Comparison of ENCODE assay signal across 21 mouse cellular contexts in the genomic region with DNA sequence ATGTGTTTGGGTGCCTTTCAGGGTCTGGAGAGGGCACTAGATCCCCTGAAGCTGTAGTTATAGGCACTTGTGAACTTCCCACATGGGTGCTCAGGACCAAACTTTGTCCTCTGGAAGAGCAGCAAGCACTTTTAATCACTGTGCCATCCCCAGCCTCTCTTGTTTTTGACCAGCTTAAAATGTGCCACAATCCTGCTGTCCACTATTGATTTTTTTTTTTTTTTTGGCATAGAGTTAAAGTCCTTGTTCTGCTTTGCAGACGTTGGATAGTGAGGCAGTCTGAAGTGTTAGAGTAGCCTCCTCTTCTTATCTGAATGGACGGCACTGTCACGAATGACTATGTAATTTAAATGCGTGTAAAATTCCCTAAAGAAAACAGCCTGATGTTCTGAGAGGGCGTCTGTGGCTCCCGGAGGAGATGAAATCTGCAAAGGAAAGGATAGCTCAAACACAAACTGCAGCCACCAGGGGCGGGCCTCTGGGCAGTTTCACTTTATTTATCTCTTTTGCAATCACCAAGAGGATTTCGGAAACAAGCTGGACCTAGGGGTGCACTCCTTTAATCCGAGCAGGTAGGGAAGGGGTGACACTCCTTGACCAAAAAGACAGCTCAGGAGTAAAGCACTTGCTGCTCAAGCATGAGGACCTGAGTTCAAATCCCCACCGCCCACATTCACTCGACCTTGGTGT.
DNase-seq lines count a peak whose midpoint lies in the region; ATAC-seq and TF ChIP-seq lines count a peak whose summit lies in the region.
"Had no signal": no experiment of that assay in that cellular context is flagged by ENCODE, and none has a peak within 500 bp of the region (broad histone marks: within the 10 kb centered on the region; RNA-seq: fewer than 3 reads in every experiment).

No protein-coding gene starts in this region.

- no peaks in the 10 kb centered on the region for H3K9me3 ChIP-seq in liver, embryonic 15.5 days (replicated peaks)
- H3K9me3 ChIP-seq in liver, embryonic 12.5 days (replicated peaks) = no peaks in the 10 kb centered on the region
- H3K9me3 ChIP-seq in midbrain, embryonic 11.5 days (ENCODE audit: control insufficient read depth, low read length) = no peaks in the 10 kb centered on the region
- H3K9me3 ChIP-seq in midbrain, postnatal 0 days (ENCODE audit: low read length) = no peaks in the 10 kb centered on the region
- no peaks in the 10 kb centered on the region for H3K9me3 ChIP-seq in MEL (replicated peaks; ENCODE audit: insufficient read depth, low read length)
- H3K9me3 ChIP-seq: embryonic facial prominence, embryonic 10.5 days; embryonic facial prominence, embryonic 12.5 days; forebrain, embryonic 13.5 days had no signal

- peaks cover 3% of the 10 kb centered on the region; the same call in 1 of the 2 replicates for H3K4me1 ChIP-seq in liver, embryonic 15.5 days (replicated peaks)
- H3K4me1 ChIP-seq in liver, embryonic 12.5 days = no peaks in the 10 kb centered on the region
- H3K4me1 ChIP-seq in midbrain, embryonic 11.5 days (ENCODE audit: control insufficient read depth, insufficient read depth, low read length) = no peaks in the 10 kb centered on the region
- H3K4me1 ChIP-seq in midbrain, postnatal 0 days (ENCODE audit: insufficient read depth, low read length) = no peaks in the 10 kb centered on the region
- H3K4me1 ChIP-seq in MEL (ENCODE audit: control insufficient read depth in 1 of 2, insufficient read depth in 2 of 2, low read length in 2 of 2) = no peaks in the 10 kb centered on the region
- H3K4me1 ChIP-seq: embryonic facial prominence, embryonic 12.5 days had no signal

- no peak for TF ChIP-seq CTCF in midbrain, postnatal 0 days (IDR thresholded peaks at IDR 0.05)
- TF ChIP-seq CTCF in MEL (IDR thresholded peaks at IDR 0.05 in 2 of 3, conservative IDR thresholded peaks at IDR 0.05 in 1 of 3; ENCODE audit: control insufficient read depth in 1 of 3, insufficient read depth in 1 of 3, low read depth in 2 of 3, low read length in 3 of 3, poor library complexity in 1 of 3, severe bottlenecking in 1 of 3) = no peak

- TF ChIP-seq EP300 in MEL (IDR thresholded peaks at IDR 0.05; ENCODE audit: low read depth in 1 of 2, low read length in 2 of 2) = no peak

- no peaks in the 10 kb centered on the region for H3K36me3 ChIP-seq in liver, embryonic 15.5 days (replicated peaks)
- no peaks in the 10 kb centered on the region for H3K36me3 ChIP-seq in liver, embryonic 12.5 days
- no peaks in the 10 kb centered on the region for H3K36me3 ChIP-seq in midbrain, embryonic 11.5 days (ENCODE audit: control insufficient read depth, insufficient read depth, low read length)
- H3K36me3 ChIP-seq in midbrain, postnatal 0 days (ENCODE audit: insufficient read depth, low read length) = no peaks in the 10 kb centered on the region
- no peaks in the 10 kb centered on the region for H3K36me3 ChIP-seq in MEL (ENCODE audit: control insufficient read depth in 1 of 2, insufficient read depth in 2 of 2, low read length in 2 of 2)
- H3K36me3 ChIP-seq: embryonic facial prominence, embryonic 10.5 days; embryonic facial prominence, embryonic 12.5 days; G1E had no signal

- 0 out of 2 replicates have a peak, but pooled peaks have one; percentile 18 for ATAC-seq in liver, embryonic 15.5 days (ENCODE audit: insufficient read depth)
- no peak for ATAC-seq in liver, embryonic 12.5 days
- ATAC-seq in midbrain, embryonic 11.5 days (ENCODE audit: low FRiP score) = no peak
- ATAC-seq in midbrain, postnatal 0 days (ENCODE audit: low FRiP score) = no peak
- ATAC-seq: forebrain, embryonic 13.5 days; forebrain, embryonic 16.5 days had no signal

- no peak for TF ChIP-seq RAD21 in MEL (IDR thresholded peaks at IDR 0.05; ENCODE audit: low read depth, low read length)

- no peaks in the 10 kb centered on the region for H3K79me2 ChIP-seq in MEL (ENCODE audit: control insufficient read depth, insufficient read depth, low read length, poor library complexity)

- H3K4me3 ChIP-seq in liver, embryonic 15.5 days (replicated peaks) = no peak overlapping the region
- no peak overlapping the region for H3K4me3 ChIP-seq in liver, embryonic 12.5 days
- H3K4me3 ChIP-seq in midbrain, embryonic 11.5 days (ENCODE audit: low read depth, low read length) = no peak overlapping the region
- no peak overlapping the region for H3K4me3 ChIP-seq in midbrain, postnatal 0 days (ENCODE audit: low read depth, low read length)
- H3K4me3 ChIP-seq in MEL (ENCODE audit: control insufficient read depth in 1 of 2, insufficient read depth in 1 of 2, low read depth in 2 of 2, low read length in 2 of 2) = peak overlapping the region; percentile 39 to 44; a peak in 3 of 4 replicates
- H3K4me3 ChIP-seq: embryonic facial prominence, embryonic 10.5 days; embryonic facial prominence, embryonic 12.5 days; forebrain, embryonic 13.5 days had no signal

- H3K27ac ChIP-seq in liver, embryonic 15.5 days (replicated peaks) = no peak overlapping the region
- no peak overlapping the region for H3K27ac ChIP-seq in liver, embryonic 12.5 days
- H3K27ac ChIP-seq in midbrain, embryonic 11.5 days (ENCODE audit: low read depth, low read length) = no peak overlapping the region
- no peak overlapping the region for H3K27ac ChIP-seq in midbrain, postnatal 0 days (ENCODE audit: low read depth, low read length)
- no peak overlapping the region for H3K27ac ChIP-seq in MEL (ENCODE audit: control insufficient read depth, low read depth, low read length)
- H3K27ac ChIP-seq: embryonic facial prominence, embryonic 10.5 days; embryonic facial prominence, embryonic 12.5 days; forebrain, embryonic 13.5 days had no signal

- peak; percentile 77 for DNase-seq in midbrain, embryonic 11.5 days (ENCODE audit: low spot score, missing footprints)
- no peak for DNase-seq in midbrain, postnatal 0 days (ENCODE audit: low spot score)
- DNase-seq in MEL (ENCODE audit: low read depth, low spot score) = no peak
- DNase-seq in layer of hippocampus, adult 9-11 months = no peak
- DNase-seq in embryo, embryonic 11 days = no peak
- DNase-seq: adrenal gland, adult 2 months; adrenal gland, postnatal 10 days; adrenal gland, postnatal 25 days; cerebellum, adult 11 months; cerebellum, adult 18-20 months; cerebellum, adult 8-10 months; cerebellum, adult 9-11 months; cerebellum, postnatal 14 days; cerebellum, postnatal 36 days had no signal

- H3K9ac ChIP-seq in liver, embryonic 15.5 days = no peak overlapping the region
- H3K9ac ChIP-seq in liver, embryonic 12.5 days = no peak overlapping the region
- H3K9ac ChIP-seq in midbrain, embryonic 11.5 days (ENCODE audit: low read length) = no peak overlapping the region
- no peak overlapping the region for H3K9ac ChIP-seq in midbrain, postnatal 0 days (replicated peaks; ENCODE audit: low read length, poor library complexity, severe bottlenecking)
- H3K9ac ChIP-seq in MEL (ENCODE audit: control insufficient read depth, low read depth, low read length, poor library complexity, severe bottlenecking) = no peak overlapping the region
- H3K9ac ChIP-seq: embryonic facial prominence, embryonic 12.5 days; forebrain, embryonic 13.5 days had no signal

- TF ChIP-seq POLR2A in MEL (IDR thresholded peaks at IDR 0.05; ENCODE audit: control insufficient read depth in 1 of 2, insufficient read depth in 1 of 2, low read depth in 1 of 2, low read length in 2 of 2, poor library complexity in 1 of 2) = no peak

- H3K4me2 ChIP-seq in liver, embryonic 15.5 days = no peak overlapping the region
- no peak overlapping the region for H3K4me2 ChIP-seq in liver, embryonic 12.5 days
- H3K4me2 ChIP-seq in midbrain, embryonic 11.5 days = no peak overlapping the region
- H3K4me2 ChIP-seq in midbrain, postnatal 0 days (ENCODE audit: low read depth, low read length, poor library complexity, severe bottlenecking) = no peak overlapping the region
- H3K4me2 ChIP-seq: embryonic facial prominence, embryonic 12.5 days; forebrain, embryonic 13.5 days had no signal

- H3K27me3 ChIP-seq in liver, embryonic 15.5 days = peaks cover 17% of the 10 kb centered on the region
- H3K27me3 ChIP-seq in liver, embryonic 12.5 days (replicated peaks) = peaks cover 18% of the 10 kb centered on the region
- H3K27me3 ChIP-seq in midbrain, embryonic 11.5 days (ENCODE audit: control insufficient read depth, insufficient read depth, low read length) = no peaks in the 10 kb centered on the region
- no peaks in the 10 kb centered on the region for H3K27me3 ChIP-seq in midbrain, postnatal 0 days (ENCODE audit: insufficient read depth, low read length)
- no peaks in the 10 kb centered on the region; a peak in 1 of 4 replicates for H3K27me3 ChIP-seq in MEL (ENCODE audit: control insufficient read depth in 1 of 2, insufficient read depth in 2 of 2, low read length in 2 of 2)
- H3K27me3 ChIP-seq: embryonic facial prominence, embryonic 12.5 days; forebrain, embryonic 13.5 days had no signal

- 40% methylated on average over 11 of the region's 11 CpGs for WGBS in liver, embryonic 15.5 days (ENCODE audit: insufficient replicate concordance)
- WGBS in liver, embryonic 12.5 days (ENCODE audit: insufficient replicate concordance) = 49% methylated on average over 11 of the region's 11 CpGs
- WGBS in midbrain, embryonic 11.5 days = 65% methylated on average over 11 of the region's 11 CpGs
- WGBS in midbrain, postnatal 0 days = 53% methylated on average over 11 of the region's 11 CpGs

TF ChIP-seq in MEL, 35 proteins besides CTCF, POLR2A, EP300 and RAD21:
- no peak for TF ChIP-seq BHLHE40 (IDR thresholded peaks at IDR 0.05; ENCODE audit: borderline replicate concordance, low read depth, low read length)
- TF ChIP-seq MXI1 (IDR thresholded peaks at IDR 0.05; ENCODE audit: low read depth, low read length) = no peak
- no peak for TF ChIP-seq GABPA (IDR thresholded peaks at IDR 0.05; ENCODE audit: low read depth, low read length)
- TF ChIP-seq USF1 (IDR thresholded peaks at IDR 0.05; ENCODE audit: low read depth, low read length) = no peak
- TF ChIP-seq SIN3A (IDR thresholded peaks at IDR 0.05; ENCODE audit: low read length) = no peak

Comparison
In these comparisons a context has a peak if more than half of its experiments do, and no peak if none do; other contexts are left out.
1. H3K4me3 ChIP-seq: peak in MEL (2 of 2); none in liver, embryonic 15.5 days (single experiment), liver, embryonic 12.5 days (single experiment), midbrain, embryonic 11.5 days (single experiment) and midbrain, postnatal 0 days (single experiment).